Mouse (Mus musculus): ENCODE measurements at regions not wholly inside any gene's neighbourhood (a gene's known extent, or its start where the extent isn't known, plus 50 kb on each side); places are given as distances from the start of the nearest gene placed in this dataset.

DNA sequence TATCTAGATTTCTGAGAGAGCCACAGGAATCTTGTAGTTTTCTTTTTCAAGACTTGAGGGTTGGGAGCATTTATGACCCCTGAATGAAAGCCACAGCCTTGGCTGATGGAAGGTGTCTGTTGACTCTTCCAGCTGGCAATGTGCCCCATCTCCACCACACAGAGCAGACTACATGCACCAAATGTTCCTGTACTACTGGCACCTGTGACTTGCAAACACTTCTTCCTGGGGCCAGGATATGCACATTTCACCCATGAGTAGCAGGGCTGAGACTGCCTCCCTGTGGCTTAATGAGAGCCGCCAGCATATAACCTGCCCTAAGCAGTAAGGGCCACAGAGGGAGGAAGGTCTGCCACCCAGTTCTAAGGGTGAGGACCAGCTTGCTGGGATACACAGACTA lies 390.5 kb upstream of the Spred2 start:
- Histone ChIP-seq H3K4me3 (ENCODE audit: insufficient read depth, low read length) (no peak overlapping the region), H3K4me1 (ENCODE audit: control insufficient read depth, insufficient read depth, low read length) (no peaks in the 10 kb centered on the region)
- TF ChIP-seq POLR2A (IDR thresholded peaks at IDR 0.05; ENCODE audit: extremely low read depth, insufficient read depth, low read length) (no peak), CTCF (IDR thresholded peaks at IDR 0.05; ENCODE audit: extremely low read depth, insufficient read depth, low read length) (no peak)

DNA sequence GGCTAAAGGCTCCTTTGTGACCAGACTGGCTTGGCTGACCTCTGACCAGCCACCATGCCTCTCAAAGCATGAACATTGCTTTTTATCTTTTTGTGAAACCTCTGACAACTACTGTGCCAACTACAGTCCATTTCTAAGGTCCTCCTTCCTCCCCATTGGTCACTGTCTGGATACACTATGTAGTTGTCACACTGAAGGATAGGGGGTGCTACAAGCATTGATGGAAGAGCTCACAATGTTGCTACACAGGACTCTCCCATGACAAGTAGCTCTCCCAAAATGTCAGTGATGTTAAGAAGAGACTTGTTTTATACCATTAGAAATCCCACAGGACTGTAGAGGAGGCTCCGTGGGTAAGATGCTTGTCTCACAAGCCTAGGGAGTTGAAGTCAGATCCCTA lies 389.0 kb upstream of the Spred2 start:
- Histone ChIP-seq H3K27ac (ENCODE audit: insufficient read depth, low read length) (no peak overlapping the region), H3K4me3 (ENCODE audit: insufficient read depth, low read length) (no peak overlapping the region), H3K4me1 (ENCODE audit: control insufficient read depth, insufficient read depth, low read length) (no peaks in the 10 kb centered on the region)
- TF ChIP-seq CTCF (IDR thresholded peaks at IDR 0.05; ENCODE audit: extremely low read depth, insufficient read depth, low read length) = no peak
- TF ChIP-seq POLR2A (IDR thresholded peaks at IDR 0.05; ENCODE audit: extremely low read depth, insufficient read depth, low read length) = no peak

More for the DNA sequence above, 390.5 kb upstream of the Spred2 start:
- no peak overlapping the region for H3K27ac ChIP-seq (ENCODE audit: insufficient read depth, low read length)

DNA sequence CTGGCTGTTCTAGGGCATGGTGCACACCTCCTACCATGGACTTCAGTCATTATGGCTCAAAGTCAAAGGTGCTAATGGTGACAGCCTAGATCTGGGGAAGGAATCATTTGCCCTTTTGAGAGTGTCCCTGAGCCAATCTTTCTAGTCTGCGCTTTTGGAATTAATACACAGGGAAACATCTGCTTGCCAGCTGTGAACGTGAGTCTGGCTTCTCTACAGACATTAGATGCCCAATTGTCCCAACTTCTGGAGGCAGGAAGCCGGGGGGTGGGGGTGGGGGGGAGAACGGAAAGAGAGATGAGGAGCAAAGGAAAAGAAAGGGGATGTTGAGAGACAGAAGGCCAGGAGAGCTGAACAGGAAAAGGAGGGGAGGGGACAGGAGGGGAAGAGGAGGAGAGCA lies 377.9 kb upstream of the Spred2 start:
- Histone ChIP-seq H3K4me1 (ENCODE audit: control insufficient read depth, insufficient read depth, low read length) (no peaks in the 10 kb centered on the region), H3K4me3 (ENCODE audit: insufficient read depth, low read length) (no peak overlapping the region), H3K27ac (ENCODE audit: insufficient read depth, low read length) (no peak overlapping the region)
- no peak for TF ChIP-seq CTCF (IDR thresholded peaks at IDR 0.05; ENCODE audit: extremely low read depth, insufficient read depth, low read length)
- TF ChIP-seq POLR2A (IDR thresholded peaks at IDR 0.05; ENCODE audit: extremely low read depth, insufficient read depth, low read length) = no peak

DNA sequence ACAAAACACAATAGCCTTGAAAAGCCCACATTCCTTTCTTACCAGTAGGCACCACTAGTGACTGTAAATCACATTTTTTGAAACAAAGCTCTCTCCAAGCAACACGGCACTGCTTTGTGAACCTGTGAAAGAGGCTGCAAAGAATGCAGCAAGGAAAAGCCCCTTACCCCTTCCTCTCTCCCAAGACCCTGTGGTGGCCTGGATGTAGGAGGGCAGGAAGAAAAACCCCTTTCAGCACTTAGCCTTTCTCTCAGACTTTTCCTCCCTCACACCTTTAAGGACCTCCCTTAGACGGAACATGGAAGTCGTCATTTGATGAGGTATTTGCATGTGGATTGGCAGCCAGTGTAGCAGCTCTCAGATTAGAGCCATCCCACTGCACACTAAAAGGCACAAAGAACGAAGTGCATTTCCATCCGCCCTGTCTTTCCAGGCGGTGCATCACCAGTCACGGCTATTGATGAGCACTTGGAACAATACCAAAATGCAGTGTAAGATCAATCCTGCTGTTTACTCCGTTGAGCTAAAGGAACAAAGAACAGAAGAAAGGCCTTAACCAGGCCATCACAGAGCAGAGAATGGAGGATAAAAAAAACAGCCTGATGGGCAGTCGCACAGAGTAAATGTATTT lies 369.7 kb upstream of the Spred2 start:
- H3K27ac ChIP-seq (ENCODE audit: insufficient read depth, low read length) = no peak overlapping the region
- TF ChIP-seq CTCF (IDR thresholded peaks at IDR 0.05; ENCODE audit: extremely low read depth, insufficient read depth, low read length) (no peak), POLR2A (IDR thresholded peaks at IDR 0.05; ENCODE audit: extremely low read depth, insufficient read depth, low read length) (no peak)

DNA sequence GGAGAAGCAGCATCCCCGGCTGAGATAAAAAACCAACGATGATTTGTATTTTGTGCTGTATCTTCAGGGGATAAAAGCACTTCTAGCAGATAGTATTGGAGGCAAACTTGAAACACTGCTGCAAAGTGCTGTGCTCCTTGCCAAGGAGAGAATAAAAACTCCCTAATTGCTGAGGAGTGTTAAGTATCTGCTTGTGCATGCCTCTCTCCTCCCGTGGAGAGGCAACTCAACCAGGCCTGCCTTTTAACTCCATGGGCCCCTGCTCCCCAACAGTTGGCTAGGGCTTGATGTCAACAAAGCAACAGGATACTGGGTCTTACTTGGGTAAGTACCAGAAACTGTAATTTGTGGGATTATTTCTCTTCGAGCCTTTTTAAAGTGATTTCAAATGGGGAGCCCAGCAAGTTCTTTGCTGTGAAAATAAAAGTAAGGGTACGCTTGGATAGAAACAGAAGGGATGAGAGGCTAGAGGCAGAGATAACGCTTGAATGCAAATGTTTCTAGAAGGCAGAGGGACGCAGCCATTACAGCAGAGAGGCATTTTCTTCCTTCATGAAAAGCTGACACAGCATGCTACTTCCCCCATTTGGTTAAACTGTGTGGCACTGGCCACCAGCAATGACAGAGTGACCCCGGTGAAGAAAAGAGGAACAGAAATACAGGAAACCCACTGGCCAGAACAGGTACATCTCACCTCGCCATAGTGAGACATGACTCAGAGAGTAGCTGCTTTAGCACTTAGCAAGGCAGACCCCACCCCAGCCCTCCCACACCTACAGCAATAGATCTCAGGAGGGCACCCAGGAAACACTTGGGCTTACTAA lies 369.0 kb upstream of the Spred2 start:
- Histone ChIP-seq H3K4me3 (ENCODE audit: insufficient read depth, low read length) (no peak overlapping the region), H3K4me1 (ENCODE audit: control insufficient read depth, insufficient read depth, low read length) (no peaks in the 10 kb centered on the region), H3K27ac (ENCODE audit: insufficient read depth, low read length) (no peak overlapping the region)
- no peak for TF ChIP-seq CTCF (IDR thresholded peaks at IDR 0.05; ENCODE audit: extremely low read depth, insufficient read depth, low read length)

More for the DNA sequence above, 369.7 kb upstream of the Spred2 start:
- no peaks in the 10 kb centered on the region for H3K4me1 ChIP-seq (ENCODE audit: control insufficient read depth, insufficient read depth, low read length)
- H3K4me3 ChIP-seq (ENCODE audit: insufficient read depth, low read length) = no peak overlapping the region

DNA sequence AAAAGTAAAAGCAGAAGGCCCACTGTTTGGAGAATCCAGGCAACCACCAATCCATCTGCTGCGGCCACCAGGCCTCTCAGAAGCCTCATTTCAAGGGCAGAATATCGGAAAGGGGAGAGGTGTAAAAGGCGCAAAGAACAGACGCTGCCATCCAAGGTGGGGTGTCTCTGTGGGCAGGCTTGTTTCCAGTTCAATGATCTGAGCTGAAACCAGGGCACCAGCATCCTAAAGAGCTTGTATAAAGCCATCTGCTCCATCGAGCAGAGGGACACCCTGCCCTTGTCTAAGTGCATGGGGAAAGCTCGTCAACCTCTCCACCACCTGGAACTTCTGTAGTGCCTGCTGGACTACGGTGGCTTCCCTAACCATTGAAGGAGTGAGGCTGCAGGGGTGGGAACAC lies 363.7 kb upstream of the Spred2 start:
- no peaks in the 10 kb centered on the region for H3K4me1 ChIP-seq (ENCODE audit: control insufficient read depth, insufficient read depth, low read length)
- H3K27ac ChIP-seq (ENCODE audit: insufficient read depth, low read length) = no peak overlapping the region
- TF ChIP-seq POLR2A (IDR thresholded peaks at IDR 0.05; ENCODE audit: extremely low read depth, insufficient read depth, low read length) (no peak), CTCF (IDR thresholded peaks at IDR 0.05; ENCODE audit: extremely low read depth, insufficient read depth, low read length) (no peak)
- no peak overlapping the region for H3K4me3 ChIP-seq (ENCODE audit: insufficient read depth, low read length)

DNA sequence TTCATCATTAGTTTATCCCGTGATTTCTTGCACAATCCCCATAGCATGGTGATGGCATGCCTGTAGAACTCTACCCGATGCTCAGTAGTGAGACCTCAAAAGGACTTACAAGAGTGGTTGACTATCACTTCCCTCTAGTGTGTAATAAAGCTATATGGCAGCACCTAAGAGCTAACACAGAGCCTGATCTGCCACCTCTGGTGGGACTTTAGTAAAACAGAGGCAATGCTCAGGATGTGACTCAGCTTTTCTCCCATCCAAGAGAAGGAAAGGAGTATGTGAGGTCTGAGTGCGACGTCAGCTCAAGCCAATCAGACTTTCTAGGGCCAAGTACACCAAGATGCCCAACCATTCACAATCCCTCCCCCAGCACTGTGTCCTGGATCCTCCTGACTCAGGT lies 361.5 kb upstream of the Spred2 start:
- Histone ChIP-seq H3K27ac (ENCODE audit: insufficient read depth, low read length) (no peak overlapping the region), H3K4me3 (ENCODE audit: insufficient read depth, low read length) (no peak overlapping the region), H3K4me1 (ENCODE audit: control insufficient read depth, insufficient read depth, low read length) (no peaks in the 10 kb centered on the region)
- no peak for TF ChIP-seq CTCF (IDR thresholded peaks at IDR 0.05; ENCODE audit: extremely low read depth, insufficient read depth, low read length)
- no peak for TF ChIP-seq POLR2A (IDR thresholded peaks at IDR 0.05; ENCODE audit: extremely low read depth, insufficient read depth, low read length)

DNA sequence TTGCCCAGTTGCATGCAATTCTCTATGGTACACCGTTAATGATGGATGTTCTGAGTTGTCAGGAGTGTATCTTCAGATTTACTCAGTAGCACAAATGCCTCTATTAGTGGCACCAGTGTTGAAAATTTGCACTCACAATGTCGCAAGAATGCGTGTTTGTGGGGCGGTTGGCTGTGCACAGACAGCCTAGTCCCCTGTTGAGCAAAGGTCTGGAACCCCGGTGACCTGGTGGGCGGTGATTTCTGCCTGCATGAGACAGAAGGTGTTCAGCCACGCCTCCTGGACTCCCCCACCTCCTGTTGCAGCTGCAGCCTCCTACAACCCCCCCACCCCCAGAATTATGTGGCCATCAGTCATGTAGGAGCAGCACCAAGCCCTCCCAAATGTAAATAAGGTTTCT lies 338.9 kb upstream of the Spred2 start:
- H3K27ac ChIP-seq (ENCODE audit: insufficient read depth, low read length) = no peak overlapping the region
- H3K4me1 ChIP-seq (ENCODE audit: control insufficient read depth, insufficient read depth, low read length) = no peaks in the 10 kb centered on the region
- H3K4me3 ChIP-seq (ENCODE audit: insufficient read depth, low read length) = no peak overlapping the region
- TF ChIP-seq CTCF (IDR thresholded peaks at IDR 0.05; ENCODE audit: extremely low read depth, insufficient read depth, low read length) (no peak), POLR2A (IDR thresholded peaks at IDR 0.05; ENCODE audit: extremely low read depth, insufficient read depth, low read length) (no peak)

DNA sequence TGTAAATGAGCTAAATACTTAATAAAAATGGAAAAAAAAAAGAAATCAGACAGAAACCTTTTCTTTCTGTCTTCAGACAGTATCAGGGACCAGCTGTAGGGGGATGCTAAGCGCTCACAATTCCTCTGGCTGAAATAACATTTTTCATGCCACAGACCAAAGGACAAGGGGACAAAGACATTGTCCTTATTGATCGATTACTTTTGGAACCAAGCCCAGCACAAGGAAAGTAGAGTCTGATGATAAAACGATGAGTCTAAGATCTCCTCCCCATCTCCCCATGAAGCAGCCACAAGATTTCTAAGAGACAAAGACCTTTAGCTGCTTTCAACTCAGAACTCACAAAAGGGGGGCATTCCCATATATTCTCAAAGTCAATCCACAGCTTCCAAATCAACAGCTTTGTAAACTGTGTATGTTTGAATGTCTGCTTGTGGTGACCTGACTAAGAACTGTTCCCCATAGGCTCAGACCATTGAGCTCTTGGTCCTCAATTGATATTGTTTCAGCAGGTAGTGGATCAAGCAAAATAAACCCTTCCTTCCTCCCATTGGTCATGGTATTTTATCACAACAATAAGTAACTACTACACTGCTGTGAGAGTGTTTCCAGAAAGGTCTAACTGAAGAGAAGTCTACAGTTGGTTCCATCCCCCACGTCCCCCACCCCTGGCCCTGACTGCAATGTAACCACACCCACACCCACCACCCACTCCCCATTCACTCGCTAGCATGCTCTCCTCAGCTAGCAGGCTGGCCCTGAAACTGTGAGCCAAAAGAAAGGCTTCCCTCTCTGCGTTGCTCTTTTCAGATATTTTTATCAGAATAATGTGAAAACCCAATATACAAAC lies 331.4 kb upstream of the Spred2 start:
- Histone ChIP-seq H3K4me1 (ENCODE audit: control insufficient read depth, insufficient read depth, low read length) (no peaks in the 10 kb centered on the region), H3K4me3 (ENCODE audit: insufficient read depth, low read length) (no peak overlapping the region), H3K27ac (ENCODE audit: insufficient read depth, low read length) (no peak overlapping the region)
- TF ChIP-seq CTCF (IDR thresholded peaks at IDR 0.05; ENCODE audit: extremely low read depth, insufficient read depth, low read length) = no peak
- TF ChIP-seq POLR2A (IDR thresholded peaks at IDR 0.05; ENCODE audit: extremely low read depth, insufficient read depth, low read length) = no peak

Measured in cortical plate, adult 2 months (tissue).